Mouse (Mus musculus) heart, adult 18-20 months (tissue): ENCODE measurements around the gene Acat3. TPM values are rescaled to one million over a fixed set of nuclear protein-coding genes. Genes with fewer than 3 reads are reported as not detected.
"Not testable (repeated sequence)": the region's sequence is repeated elsewhere in the genome, so short reads cannot be mapped to it uniquely, and the experiment has no call there.

Experiments
- DNase-seq, 2 experiments: peaks; one replicate each; pipeline ENCODE4 v3.0.0; 2021 to 2022; ENCODE audit warnings: mixed read lengths in 1 of 2
- long read RNA-seq, 2 experiments: library from polyadenylated mRNA; stranded (forward); transcript quantifications; one replicate each; pipeline ENCODE4 v2.0.0; 2021
- total RNA-seq, 2 experiments: library from RNA; stranded (reverse); gene quantifications; 2 replicates each; pipeline ENCODE4 v1.2.3; 2021

The Acat3 gene
- total RNA-seq, result not detected
- long read RNA-seq, experiment 1, result 0 reads
- long read RNA-seq, experiment 2, result 0 reads

DNA sequence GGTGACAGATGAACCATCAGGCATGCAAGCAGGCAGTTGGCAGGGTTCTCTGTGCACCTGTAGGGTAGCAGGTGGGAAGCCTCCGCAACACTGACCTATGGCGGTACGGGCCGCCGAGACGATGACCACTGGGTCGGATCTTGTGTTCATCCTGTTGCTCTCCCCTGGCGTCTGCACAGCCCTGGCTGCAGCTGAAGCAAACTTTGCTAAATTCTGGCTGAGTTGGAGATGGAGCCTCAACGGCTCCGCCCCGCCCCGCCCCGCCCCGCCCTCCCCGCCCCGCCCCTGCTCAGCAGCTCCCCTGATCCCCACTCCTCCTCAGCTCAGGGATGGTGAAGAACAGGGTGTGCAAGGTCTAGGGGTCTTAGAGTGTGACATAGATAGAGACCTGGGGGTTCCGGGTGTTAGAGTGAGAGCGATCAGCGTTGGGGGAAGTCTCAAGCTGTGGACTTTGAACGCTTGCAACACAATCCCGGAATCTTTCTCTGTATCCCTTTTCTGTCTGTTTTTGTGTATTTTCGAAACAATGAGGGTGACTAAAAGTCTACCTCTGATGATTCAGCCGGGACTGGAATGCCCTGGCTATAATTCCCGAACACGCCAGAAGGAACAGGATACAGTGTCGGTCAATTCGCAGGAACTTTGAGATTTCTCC is at the start of gene Acat3:
Gene Acat3 (minus strand): TSS at position 450 of the 655 bp plus-strand sequence.
- no peak for DNase-seq

DNA sequence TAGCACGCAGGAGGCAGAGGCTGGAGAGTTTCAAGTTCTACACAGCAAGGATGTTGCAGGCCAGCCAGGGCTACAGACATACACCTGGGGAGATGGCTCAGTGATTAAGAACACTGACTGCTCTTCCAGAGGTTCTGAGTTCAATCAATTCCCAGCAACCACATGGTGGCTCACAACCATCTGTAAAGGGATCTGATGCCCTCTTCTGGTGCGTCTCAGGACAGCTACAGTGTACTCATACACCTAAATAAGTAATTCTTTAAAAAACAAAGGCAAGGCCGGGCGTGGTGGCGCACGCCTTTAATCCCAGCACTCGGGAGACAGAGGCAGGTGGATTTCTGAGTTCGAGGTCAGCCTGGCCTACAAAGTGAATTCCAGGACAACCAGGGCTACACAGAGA is 47.7 kb upstream of the Acat3 start:
- peak in 1 of 2 experiments; percentile 24 for DNase-seq

DNA sequence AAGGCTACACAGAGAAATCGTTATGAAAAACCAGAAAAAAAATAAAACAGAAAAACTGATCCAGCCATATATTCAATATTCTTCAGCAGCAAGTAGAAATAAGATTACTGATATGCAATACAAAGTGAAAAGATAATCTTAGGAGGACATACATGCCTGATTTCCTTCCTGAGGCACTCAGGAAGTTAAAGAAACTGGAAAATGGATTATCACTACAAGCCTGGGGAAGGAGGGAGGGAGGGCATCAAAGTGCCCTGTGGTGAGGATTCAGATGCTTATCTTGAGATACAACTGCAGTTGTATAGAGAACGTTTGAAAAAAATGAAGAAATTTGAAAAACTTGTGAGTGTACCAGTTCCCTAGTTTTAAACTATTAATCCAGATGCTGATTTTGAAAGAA is 43.6 kb upstream of the Acat3 start:
- no peak for DNase-seq

DNA sequence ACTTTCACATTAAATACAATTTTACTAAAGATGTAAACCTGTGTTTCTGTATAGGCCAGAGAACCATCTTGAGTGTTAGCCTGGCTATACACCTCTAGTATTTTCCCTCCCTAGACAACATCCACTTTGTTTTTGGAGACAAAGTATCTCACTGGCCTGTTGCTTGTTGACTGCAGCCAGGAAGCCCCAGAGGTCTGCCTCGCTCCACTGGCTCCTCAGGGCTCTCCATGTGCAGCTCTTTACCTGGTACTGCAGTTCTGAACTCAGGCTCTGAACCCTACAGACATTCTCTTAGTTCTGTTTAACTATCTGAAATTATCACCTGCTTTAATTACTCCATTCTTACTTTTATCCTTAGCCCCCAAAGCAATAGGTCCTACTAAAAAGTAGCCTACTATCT is 38.1 kb upstream of the Acat3 start:
- DNase-seq, result no peak

DNA sequence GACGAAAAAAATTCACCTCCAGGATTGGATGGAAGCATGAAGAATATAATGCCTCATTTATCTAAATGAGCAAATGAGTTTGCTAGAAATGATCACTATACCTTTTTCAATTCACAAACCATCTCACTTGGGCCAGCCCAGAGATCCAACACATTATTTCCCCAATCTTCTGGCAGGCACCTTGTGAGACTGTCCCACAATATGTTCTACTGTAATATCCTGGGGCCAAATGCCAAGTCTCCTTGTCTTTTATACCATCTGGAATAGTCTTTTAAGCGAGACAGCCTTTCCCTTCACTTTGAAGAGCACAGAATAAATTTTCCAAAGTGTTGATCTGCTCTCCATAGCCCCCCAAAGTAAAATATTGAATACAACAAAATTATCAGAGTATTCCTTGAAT is 33.5 kb upstream of the Acat3 start:
- DNase-seq, result no peak

DNA sequence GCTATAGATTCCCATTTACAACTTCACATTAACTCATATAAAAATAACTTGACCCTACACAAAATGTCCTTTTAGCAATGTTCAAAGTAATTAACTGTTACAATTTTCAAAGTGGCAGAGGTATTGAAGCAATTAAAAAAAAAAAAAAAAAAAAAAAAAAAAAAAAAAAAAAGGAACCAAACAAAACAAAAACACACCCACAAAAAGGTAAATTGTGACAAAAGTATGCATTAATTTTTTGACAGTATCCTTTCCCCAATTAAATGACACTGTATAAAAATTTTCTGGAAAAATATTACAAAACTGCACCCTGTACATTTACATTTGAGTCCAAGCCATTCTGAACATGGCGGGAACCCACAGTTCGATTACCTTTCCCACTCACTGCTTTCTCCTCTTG is 26.8 kb upstream of the Acat3 start:
- DNase-seq, result no peak

DNA sequence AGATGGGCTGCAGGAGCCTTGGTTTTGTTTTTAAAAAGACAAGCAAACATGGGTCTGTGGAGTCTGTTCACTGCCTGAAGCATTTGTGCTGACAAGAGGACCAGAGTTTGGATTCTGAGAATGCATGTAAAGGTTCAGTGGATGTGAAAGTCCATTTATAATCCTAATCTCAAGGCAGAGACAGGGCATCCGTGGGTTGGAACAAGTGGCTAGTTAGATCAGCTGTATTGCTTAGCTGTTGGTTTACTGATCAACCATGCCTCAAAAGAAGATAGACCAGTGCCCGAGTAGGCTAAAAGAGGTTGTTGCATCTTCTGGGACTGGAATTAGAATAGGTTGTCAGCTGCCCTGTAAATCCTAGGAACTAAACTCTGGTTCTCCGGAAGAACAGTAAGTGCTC is 23.1 kb upstream of the Acat3 start:
- DNase-seq, result no peak

DNA sequence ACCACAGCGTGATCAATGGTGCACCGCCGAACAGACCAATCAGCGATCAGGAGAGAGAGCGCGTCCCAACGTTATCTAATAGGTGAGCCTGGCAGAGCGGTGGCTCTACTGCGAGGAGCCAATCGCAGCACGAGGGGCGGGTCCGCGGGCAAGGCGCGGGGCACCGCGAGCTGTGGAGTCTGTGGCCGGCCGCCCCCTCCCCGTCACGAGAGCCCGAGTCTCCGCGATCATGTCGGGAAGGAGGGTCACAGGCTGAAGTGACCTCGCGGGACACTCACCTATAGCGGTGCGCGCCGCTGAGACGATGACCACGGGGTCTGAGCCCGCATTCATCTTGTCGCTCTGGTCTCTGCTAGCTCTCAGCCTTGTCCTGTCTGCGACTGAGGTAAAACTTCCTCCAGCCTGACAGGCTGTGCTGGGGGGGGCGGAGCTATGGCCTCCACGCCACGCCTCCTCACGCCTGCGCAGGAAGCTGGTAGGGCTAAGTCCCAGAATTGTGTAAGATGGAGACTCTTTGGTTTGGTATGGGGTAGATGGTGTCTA is 20.0 kb upstream of the Acat3 start, which contains the start of gene Acat2:
Gene Acat2 (minus strand): TSS at position 417 of the 543 bp plus-strand sequence.
- DNase-seq, result peak; percentile 93 to 95

DNA sequence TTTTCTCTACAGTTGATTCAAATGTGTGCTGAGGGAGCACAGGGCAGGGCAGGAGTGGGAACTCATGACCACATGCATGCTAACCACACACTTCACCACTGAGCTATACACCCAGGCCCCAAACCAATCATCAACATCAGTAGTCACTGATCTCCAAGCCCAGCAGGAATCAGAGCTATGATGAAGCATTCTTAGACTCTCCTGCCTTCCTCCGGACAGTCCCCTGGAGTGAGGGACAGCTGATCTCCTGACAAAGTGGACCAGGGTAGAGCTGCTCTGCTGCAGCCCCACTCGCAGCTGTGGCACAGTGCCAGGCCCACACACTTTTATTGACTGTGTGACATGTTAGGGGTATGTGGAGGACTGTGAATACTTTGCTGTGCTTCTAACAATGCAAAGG is 19.0 kb upstream of the Acat3 start:
- not testable (repeated sequence) for DNase-seq

DNA sequence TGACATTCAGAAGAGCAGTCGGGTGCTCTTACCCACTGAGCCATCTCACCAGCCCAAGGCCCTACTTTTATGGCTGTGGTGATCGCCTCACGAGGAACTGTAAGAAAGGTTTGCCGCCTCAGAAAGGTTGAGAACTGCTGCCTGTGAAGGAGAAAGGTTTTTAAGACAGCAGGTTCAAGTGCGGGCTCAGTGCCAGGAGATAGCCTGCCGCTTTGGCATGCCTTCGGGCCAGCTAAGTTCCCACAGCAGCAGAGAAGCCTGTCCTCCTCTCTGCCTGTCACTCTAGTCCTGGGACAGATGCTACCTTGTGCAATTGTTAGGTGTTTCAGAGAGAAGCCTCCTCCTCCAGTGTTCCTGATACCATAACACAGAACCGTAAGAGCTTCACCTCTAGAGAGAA is 16.3 kb upstream of the Acat3 start:
- DNase-seq, result no peak

DNA sequence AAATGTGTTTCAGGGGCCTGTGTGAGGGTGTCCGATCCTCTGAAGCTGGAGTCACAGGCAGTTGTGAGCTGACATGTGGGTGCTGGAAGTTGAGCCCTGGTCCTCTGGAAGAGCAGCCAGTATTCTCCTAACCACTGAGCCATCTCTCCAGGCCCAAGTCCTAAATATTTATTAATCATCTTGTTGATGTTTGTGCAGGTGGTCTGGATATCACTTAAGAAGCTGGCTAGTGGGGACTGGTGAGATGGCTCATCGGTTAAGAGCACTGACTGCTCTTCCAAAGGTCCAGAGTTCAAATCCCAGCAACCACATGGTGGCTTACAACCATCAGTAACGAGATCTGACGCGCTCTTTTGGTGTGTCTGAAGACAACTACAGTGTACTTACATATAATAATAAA is 9.3 kb upstream of the Acat3 start:
- no peak for DNase-seq

DNA sequence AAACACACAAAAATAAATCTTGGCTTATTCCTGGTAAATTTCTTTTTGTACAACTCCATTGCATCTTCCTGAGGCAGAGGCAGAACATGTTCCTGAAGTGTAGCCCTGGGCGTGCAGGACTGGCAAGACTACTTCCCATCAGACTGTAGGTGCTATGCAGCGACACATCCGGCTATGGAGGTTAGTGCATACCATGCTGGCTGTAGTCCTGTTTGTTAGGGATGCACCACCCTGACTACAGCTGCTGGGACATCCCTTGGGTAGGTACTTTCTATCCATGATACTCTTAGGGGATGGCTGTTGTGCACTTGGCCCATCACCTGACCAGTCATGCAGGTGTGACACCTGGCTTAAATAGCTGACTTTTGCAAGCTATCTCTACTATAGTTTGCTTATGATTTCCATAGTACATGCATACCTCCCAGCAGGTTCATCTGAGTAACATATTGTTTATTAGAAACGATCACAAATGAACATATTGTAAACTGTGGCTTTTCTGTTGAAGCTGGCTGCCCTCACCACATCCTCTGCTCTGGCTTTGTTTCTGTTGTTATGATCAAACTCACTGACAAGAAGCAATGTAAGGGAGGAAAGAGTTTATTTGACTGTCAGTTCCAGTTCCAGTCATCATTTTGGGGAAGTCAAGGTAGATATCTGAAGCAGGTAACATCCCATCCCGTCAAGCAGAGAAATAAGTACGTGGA is 2.2 kb upstream of the Acat3 start:
- DNase-seq, result no peak

DNA sequence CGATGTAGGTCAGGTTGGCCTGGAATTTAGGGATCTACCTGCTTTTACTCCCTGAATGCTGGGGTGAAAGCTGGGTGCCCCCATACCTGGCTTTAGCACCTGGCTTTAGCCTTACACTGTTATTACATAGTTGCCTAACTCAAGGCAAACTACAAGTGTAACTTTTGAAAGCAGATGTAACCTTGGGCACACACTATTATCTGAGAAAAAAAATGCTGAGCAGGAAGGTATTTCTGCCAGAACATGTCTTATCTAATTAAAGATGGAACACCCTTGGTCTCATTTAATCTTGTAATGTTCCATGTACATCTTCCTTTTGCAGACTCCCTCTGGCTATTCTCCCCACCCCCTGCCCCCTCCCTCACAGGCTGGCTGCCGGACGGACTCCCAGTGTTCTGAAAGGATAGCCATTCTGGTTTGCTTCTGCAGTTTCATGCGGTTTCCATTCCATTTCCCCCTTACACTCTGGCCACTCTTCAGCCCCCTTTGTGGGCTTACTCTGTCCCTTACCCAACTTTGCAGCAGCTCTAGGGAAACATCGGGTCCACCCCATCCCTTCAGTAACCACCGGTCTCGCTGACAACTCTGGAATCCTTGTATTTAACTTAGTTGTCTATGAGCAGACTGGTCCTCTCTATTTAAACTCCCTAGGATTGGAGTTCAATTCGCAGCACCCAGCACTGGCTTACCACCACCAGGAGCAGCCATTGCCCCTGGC is 1.3 kb upstream of the Acat3 start:
- DNase-seq, result no peak

DNA sequence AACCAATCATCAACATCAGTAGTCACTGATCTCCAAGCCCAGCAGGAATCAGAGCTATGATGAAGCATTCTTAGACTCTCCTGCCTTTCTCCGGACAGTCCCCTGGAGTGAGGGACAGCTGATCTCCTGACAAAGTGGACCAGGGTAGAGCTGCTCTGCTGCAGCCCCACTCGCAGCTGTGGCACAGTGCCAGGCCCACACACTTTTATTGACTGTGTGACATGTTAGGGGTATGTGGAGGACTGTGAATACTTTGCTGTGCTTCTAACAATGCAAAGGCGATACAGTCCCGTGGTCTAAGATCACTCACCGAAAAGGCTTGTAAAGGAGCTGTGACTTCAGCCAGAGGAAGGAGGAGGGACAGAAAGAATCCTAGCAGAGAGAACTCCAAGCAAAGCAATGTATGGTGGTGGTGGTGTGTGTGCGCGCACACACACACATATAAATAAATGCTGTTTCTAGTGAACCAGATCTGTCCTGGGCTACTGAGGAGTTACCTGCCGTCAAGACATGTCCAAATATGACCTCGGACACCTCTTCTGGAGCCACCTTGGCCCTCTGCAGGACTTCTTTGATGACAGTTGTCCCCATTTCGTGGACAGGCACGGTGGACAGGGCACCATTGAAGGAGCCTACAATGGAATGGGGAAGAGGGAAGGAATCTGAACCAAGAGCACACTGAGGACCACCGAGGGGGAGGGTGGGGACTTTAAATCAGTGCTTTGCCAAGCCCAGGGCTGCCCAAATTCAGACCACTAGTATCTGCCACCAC is 837 bp downstream of the Acat3 start:
- not testable (repeated sequence) for DNase-seq

DNA sequence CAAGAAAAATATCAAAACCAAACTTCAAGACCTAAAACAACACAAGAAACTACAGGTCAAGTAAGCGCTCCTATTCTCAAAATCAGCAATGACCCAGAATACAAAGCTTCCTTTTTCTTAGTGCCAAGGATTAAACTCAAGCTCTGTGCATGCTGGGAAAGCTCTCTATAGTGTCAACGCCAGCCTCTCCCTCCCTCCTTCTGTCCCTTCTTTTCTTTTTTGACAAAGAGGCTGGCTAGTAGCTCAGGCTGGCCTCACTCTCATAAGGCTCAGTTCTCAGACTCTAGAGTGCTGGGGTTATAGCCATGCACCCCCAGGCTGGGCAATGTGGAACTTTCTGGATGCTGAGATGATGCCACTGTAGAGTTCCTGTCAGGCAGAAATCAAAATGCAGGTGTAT is 2.3 kb downstream of the Acat3 start:
- DNase-seq, result no peak

DNA sequence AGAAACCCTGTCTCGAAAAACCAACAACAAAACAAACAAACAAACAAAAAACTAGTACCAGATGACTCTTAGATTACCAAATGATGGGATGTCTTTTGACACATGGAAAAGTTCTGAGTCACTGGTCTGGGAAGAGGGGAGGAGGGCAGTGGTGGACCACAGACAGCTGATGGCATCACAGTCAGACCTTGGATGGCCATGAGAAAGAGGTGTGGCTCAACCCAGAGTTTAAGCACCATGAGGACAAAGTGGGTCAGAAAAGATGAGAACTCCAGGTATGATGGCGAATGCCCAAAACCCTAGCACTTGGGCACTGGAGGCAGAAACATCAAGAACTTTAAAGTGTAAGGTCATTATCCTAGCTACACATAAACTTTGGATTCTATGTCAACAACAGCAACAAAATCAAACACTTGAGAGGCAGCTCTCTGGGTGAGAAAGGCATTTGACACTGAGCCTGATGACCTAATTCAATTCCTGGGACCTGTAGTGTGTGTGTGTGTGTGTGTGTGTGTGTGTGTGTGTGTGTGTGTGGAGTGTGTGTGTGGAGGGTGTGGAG is 2.9 kb downstream of the Acat3 start:
- DNase-seq, result no peak

DNA sequence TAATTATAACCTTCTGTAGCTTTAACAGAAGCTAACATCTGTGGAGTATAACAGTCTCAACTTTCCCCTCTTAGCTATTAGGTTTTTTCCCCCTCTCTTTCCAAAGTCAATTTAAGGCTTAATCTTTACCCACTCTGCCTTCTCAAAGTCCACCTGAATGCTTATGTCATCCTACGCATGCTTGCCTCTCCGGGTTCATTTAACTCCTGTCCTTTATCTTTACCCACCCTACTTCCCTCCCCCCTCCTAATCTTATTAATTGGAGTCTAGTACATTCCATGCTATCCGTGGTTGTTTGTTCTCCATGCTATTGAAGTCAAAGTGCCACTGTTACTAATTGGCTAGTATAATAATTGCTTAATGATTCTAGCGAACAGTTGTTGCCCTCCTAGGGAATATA is 4.7 kb downstream of the Acat3 start:
- no peak for DNase-seq

DNA sequence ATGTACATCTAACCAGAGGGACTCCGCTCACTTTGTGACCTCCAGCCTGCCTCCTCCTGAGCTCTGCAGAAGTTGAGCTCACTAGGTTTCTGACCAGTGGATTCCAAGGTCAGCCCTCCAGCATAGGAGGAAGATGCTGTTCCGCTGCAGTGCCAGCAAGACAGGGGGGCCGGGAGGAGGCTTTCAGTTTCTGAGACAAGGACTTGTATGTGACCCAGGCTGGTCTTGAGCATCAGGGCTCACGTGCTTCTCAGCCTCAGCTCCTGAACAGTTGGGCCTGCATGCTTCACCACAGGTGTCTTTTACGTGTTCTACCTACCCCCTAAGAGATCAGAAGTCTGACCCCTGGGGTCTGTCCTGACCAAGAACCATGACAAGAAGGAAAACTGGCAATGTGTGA is 8.8 kb downstream of the Acat3 start:
- DNase-seq, result not testable (repeated sequence)

DNA sequence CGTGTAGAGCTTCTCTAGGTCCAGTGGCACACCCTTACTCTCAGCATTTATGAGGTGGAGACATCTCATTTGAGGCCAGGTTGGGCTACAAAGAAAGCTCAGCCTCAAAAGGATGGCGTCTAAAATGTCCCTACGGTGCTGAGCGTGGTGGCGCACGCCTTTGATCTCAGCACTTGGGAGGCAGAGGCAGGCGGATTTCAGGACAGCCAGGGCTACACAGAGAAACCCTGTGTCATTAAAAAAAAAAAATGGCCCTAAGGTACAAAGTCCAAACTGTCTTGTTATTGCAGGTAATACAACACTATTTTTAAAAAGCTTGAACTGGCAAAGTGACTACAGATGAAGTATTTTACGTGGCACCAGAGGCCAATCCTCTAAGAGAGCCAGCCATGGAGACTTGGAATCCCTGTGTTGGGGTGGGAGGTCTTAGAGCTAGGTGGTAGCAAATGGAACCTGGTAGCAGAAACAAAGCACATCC is 14.7 kb downstream of the Acat3 start:
- no peak for DNase-seq

DNA sequence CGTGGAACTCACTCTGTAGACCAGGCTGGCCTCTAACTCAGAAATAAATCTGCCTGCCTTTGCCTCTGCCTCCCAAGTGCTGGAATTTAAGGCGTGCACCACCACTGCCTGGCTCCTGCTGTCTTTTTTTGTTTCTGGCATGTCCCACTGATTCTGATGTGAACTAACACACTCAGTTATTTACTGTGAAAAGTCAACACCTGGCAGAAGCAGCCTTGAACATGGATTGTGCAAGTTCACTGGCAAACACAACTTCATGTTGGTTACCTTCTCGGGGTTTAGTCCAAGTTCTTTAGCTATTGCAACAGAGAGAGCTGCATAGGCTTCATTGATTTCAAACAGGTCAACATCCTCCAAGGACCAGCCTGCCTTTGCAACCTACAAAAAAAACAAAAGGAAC is 15.4 kb downstream of the Acat3 start:
- peak in 1 of 2 experiments; percentile 15 for DNase-seq

DNA sequence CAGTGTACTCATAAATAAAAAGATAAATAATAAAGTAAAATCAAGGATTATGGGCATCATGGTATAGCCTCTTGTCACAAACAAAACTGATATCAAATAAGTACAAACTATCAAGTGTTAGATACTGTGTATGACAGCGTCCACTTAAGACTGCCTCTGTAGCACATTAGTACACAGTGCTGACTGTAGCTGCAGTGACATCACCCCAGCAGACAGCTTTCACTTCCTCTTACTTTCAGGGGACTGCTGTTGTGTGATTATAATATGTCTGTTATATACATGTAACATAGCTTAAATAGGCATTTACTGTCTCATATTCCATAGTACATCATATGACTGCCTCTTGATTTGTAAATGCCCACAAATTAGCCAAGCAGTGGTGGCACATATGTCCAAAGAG is 19.3 kb downstream of the Acat3 start:
- peak in 1 of 2 experiments; percentile 10 for DNase-seq
